Mouse (Mus musculus) embryonic facial prominence, embryonic 12.5 days (tissue): Measurements from ENCODE around the gene Zfp341. TPM values are rescaled to one million over a fixed set of nuclear protein-coding genes. Genes with fewer than 3 reads are reported as not detected.

ENCODE experiments used
- polyA plus RNA-seq: library from polyadenylated mRNA; unstranded; fragments of >200 nt; fragmentation: Nextera tagmentation; extraction: Ambion mirVana; gene quantifications from 2 replicates; pipeline ENCODE4 v1.2.1, GENCODE M21; 2016

Gene Zfp341
- polyA plus RNA-seq, 1 experiment from 2014 or later, result 1.7 TPM

Other genes starting within 250 kb of the Zfp341 start
- gene Cdk5rap1, start 240.3 kb upstream of the Zfp341 start, polyA plus RNA-seq, result 15.9 and 19.6 TPM in 2 replicates
- gene Snta1, start 205.2 kb upstream of the Zfp341 start, polyA plus RNA-seq, result 9.2 and 9.9 TPM in 2 replicates
- gene Cbfa2t2, start 176.8 kb upstream of the Zfp341 start, polyA plus RNA-seq, result 58.8 and 65.3 TPM in 2 replicates
- gene 1700003F12Rik, start 66.2 kb upstream of the Zfp341 start, polyA plus RNA-seq, result 1.0 and 1.2 TPM in 2 replicates
- 0.24 and 0.28 TPM in 2 replicates for gene Actl10, start 61.5 kb upstream of the Zfp341 start, polyA plus RNA-seq
- 3.5 and 3.7 TPM in 2 replicates for gene Necab3, start 54.4 kb upstream of the Zfp341 start, polyA plus RNA-seq
- gene E2f1, start 43.4 kb upstream of the Zfp341 start, polyA plus RNA-seq, result 25.9 and 26.3 TPM in 2 replicates
- gene Pxmp4, start 9.6 kb upstream of the Zfp341 start, polyA plus RNA-seq, result 16.9 and 18.5 TPM in 2 replicates
- gene 4930519P11Rik, start 140 bp downstream of the Zfp341 start, polyA plus RNA-seq, result 0.49 and 1.1 TPM in 2 replicates
- gene Chmp4b, start 38.4 kb downstream of the Zfp341 start, polyA plus RNA-seq, result 29.3 and 29.4 TPM in 2 replicates
- gene Gm14214, start 156.7 kb downstream of the Zfp341 start, polyA plus RNA-seq, result not detected in 2 replicates
- 47.6 and 57.5 TPM in 2 replicates for gene Raly, start 177.8 kb downstream of the Zfp341 start, polyA plus RNA-seq
- 9.4 and 9.6 TPM in 2 replicates for gene a, start 178.1 kb downstream of the Zfp341 start, polyA plus RNA-seq